Mouse (Mus musculus): ENCODE results near the gene Zbtb12.
"Not testable (repeated sequence)": the region's sequence is repeated elsewhere in the genome, so short reads cannot be mapped to it uniquely, and the experiment has no call there.

The Zbtb12 gene

DNA sequence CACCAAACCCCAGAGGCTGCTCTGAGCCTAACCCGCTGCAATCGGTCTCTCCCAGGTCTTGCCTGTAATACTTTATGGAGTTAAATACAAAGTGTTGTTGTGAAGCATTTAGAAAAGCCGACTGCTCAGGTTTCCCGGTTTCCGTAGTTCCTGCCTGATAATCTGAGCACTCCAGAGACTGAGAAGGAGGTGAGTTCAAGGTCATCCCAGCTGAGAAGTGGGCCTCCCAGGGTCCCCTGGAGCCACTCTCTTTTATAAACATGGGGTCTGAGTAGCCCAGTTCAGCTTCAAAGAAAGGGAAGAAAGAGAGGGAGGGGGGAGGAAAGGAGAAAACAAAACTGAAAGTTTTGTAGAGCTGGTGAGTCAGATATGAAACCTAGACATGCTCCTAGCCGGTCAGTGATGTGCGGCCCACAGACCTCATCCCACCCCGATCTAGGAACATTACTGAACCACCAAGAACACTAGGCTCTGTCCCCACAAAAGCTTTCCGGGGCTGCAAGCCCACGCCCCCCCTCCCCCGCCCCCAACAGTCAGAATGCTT, at the start of gene Zbtb12:
Gene Zbtb12, plus strand, starts transcription at position 148 of the 544 bp plus-strand sequence.
- in situ Hi-C loops (cut with MseI, MboI): no loop called here

DNA sequence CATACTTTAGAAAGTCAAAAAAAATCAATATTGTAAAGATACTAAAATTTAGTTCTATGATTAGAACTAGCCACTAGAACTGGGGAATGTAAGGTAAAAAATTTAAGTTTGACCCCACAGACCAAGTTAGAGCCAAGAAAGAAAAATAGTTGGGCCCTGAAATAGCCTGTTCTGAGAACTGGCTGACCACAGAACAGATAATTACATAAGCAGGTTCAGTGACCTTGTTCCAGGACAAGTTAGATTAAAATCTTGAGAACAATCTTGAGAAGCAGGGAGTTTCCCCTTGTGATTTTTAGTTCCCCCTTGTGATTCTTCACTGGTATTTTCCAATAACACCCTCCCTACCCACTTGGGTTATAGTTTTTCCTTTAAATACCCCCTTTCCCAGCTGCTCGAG, 48.5 kb upstream of the Zbtb12 start:
- in situ Hi-C loops (cut with MseI, MboI): not testable (repeated sequence)

DNA sequence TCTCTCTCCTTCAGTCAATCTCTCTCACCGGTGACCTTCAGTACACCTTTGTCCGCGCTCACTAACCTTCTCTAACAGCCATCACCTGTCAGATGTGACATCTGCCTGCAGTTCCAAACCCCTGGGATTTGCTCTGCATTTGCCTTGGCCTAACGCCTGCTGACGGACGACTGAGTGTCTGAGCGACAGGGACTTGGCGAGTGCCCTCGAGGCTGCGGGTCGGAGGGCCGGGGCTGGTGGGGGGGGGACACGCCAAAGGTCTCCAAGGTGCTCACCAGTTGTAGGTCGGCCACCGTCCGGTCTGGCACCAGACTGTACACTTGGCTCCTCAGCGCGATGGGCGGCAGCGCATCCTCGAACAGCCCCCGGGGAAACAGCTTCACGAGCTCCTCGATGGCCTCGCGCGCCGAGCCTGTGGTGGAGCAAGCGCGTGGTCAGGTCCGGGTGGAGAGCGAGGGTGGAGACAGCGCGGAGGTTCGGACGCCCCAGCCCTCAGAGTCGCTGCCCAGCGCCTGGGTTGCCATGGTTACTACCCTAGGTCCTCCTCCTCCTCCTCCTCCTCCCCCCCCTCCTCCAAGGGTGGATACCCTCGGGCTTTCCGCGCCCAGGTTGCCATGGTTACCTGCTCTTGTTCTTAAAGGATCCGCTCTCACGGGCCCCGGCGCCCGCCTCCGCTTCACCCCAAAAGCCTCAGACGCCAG, 43.0 kb upstream of the Zbtb12 start:
- in situ Hi-C loops (cut with MseI, MboI): no loop called here

DNA sequence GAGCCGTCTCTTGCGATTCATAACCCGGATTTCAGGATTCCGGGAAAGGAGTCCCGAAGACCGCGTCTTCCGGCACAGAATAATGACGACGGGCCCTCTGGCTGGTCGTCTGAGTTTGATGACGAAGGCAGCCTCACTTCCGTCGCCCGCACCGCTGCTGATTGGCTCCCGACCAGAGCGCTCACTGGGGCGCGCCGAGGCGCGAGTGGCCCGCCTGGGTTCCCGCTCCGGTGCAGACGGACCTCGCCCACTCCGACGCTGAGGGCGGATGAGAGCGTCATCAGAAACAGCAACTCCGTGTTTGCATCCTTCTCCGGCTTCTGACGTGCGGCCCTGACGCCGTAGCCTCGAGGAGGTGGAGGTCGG, 42.4 kb upstream of the Zbtb12 start, which contains the start of the genes Stk19 and Dxo:
Gene Stk19, minus strand, starts transcription at position 90 of the 366 bp plus-strand sequence.
Gene Dxo, plus strand, starts transcription at position 164 of the 366 bp plus-strand sequence.
- in situ Hi-C loops (cut with MseI, MboI): no loop called here

DNA sequence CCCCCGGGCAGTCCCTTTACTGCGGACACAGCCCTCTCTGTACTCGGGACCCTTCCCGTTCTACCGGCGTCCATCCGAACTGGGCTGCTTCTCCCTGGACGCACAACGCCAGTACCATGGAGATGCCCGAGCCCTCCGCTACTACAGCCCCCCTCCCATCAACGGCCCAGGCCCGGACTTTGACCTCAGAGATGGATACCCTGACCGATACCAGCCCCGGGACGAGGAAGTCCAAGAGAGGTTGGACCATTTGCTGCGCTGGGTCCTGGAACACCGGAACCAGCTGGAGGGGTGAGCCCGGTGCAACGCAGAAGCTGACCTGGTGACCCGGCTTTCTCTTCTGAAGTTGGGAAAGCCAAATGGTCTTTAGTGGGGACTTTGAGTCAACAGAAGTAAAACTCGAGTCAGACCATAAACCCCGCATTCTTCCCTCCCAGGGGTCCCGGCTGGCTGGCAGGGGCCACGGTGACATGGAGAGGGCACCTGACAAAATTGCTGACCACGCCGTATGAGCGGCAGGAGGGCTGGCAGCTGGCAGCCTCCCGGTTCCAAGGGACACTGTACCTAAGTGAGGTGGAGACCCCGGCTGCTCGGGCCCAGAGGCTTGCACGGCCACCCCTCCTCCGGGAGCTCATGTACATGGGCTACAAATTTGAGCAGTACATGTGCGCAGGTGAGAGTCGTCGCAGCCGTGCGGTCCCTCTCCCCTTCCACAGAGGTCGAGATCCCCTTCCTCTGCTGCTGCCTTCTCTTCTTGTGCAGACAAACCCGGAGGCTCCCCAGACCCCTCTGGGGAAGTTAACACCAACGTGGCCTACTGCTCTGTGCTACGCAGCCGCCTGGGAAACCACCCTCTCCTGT, 41.6 kb upstream of the Zbtb12 start:
- in situ Hi-C loops (cut with MseI, MboI): no loop called here

DNA sequence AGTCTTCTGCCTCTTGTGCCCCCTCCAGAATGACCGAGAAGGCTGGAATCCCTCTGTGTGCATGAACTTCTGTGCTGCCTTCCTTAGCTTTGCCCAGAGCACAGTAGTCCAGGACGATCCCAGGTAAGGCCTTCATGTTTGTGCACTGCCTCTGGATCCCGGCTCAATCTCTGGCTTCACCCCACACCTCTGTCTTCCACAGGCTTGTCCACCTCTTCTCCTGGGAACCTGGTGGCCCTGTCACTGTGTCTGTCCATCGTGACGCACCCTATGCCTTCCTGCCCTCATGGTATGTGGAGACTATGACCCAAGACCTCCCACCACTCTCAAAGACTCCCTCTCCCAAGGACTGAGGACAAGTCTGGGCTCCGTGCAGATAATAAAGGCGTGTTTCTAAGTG, 40.5 kb upstream of the Zbtb12 start:
- in situ Hi-C loops (cut with MseI, MboI): no loop called here

DNA sequence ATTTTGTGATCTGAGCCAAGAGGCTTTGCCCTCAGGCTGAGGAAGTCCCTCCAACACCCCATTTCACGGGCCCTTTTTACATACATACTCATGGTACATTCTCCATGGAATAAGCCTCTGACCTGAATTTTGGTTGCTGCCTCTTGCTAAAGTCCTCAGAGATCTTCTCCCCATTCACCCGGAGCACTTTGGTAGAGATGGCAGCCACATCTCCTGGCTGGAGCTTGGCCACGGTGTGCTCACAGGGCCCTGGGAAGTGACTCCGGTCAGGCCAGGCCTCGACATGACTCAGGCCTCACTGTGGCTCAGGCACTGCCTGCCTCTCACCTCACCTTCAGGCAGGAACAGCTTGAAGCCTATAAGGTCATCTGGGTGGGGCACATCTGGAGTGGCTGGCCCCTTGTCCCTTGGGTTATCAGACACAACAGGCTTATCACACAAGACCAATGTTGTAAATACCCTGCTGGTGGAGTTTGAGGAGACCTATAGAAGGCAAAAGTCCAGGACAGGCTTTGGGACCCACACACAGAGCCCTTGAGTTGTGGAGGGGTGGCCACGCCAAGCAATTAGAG, 38.5 kb upstream of the Zbtb12 start:
- in situ Hi-C loops (cut with MseI, MboI): no loop called here

DNA sequence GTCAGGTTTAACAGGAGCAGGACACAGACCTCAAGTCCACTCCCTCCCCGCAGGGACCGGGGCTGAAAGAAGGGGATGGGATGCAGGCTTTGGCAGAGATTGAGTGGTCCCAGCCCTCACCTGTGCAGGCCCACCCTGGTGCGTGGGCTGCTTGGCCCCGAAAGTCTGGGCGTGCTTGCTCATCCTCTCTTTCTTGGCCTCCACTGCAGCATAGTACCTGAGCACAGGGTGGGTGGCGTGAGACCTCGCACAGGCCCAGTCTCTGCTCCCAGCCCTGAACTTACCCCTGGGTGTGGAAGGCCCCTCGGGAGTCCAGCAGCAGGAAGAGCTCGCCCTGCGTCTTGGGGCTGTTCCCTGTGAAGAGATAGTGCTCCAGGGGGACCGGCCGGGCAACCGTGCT, 34.4 kb upstream of the Zbtb12 start:
- in situ Hi-C loops (cut with MseI, MboI): no loop called here

DNA sequence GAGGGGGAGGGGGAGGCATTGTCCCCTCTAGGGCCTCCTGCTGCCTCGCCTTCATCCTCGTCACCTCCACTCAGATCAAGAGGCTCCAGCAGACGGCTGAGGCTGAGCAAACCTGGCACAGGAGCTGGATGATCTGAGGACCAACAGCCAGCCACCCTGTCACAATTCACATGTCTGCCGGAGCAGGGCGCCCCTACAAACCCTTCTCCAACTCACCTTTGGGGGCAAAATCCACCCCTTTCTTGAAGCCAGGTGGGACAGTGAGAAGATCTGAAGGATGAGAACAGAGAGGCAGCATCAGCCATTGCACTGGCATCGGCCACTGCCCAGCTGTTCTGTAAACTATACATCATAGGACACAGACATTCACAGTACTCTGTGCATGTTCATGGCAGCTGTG, 32.1 kb upstream of the Zbtb12 start:
- in situ Hi-C loops (cut with MseI, MboI): no loop called here

DNA sequence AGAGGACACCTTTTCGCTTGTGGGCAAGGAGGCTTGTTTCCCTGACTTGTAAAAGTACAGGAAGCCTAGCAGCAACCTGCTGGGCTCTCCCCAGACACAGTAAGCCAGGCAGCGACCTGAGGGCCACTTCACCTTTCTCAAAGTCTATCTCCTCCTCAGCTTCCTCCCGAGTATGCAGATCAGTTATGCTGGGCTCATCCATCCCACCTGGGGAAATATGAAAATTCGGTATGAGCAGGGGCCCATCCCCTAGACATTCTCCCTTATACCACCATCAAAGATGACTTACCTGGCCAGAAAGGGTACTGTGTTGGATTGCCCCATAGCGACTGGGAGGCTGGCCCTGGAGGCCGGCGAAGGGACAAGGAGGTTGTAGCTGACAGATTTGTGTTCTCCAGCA, 31.7 kb upstream of the Zbtb12 start:
- in situ Hi-C loops (cut with MseI, MboI): no loop called here

DNA sequence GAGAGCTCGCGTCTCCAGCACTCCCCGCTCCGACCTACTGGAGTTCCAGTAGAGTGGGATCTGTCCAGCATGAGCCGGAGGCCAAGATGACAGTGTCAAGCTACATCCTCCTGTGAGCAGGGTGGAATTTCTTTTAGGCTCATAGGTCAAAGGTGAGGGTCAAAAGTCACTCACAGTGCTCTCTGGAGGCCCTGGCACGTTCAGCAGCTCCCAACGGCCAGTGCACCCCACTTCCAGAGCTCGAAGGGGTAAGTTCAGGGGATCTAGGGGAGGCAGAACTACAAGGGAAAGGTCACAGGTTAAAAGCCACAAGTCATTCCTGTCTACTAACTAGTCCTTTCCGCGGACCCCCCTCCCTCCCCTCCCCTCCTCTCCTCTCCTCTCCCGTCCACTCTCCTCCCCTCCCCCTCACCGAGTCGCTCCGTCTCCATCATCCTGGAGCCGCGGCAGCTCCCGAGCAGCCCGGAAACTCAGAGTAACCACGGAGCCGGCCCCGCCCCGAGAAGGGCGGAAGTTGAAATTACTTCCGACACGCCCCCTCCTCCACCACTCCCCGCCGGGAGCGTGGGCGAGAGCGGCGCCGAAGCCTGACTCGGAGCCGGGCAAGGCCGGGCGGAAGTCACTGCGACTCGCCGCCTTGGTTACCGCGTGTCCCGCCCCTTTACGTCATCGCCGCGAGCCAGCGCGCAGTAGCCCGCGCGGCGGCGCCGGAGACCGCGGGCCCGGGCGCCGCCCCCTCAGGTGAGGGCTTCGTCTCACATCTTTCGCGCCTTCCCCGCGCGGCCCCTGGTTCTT, 29.4 kb upstream of the Zbtb12 start, which contains the start of the genes Skiv2l and Nelfe:
Gene Skiv2l, minus strand, starts transcription at position 489 of the 795 bp plus-strand sequence.
Gene Nelfe, plus strand, starts transcription at position 670 of the 795 bp plus-strand sequence.
- in situ Hi-C loops (cut with MseI, MboI): no loop called here

DNA sequence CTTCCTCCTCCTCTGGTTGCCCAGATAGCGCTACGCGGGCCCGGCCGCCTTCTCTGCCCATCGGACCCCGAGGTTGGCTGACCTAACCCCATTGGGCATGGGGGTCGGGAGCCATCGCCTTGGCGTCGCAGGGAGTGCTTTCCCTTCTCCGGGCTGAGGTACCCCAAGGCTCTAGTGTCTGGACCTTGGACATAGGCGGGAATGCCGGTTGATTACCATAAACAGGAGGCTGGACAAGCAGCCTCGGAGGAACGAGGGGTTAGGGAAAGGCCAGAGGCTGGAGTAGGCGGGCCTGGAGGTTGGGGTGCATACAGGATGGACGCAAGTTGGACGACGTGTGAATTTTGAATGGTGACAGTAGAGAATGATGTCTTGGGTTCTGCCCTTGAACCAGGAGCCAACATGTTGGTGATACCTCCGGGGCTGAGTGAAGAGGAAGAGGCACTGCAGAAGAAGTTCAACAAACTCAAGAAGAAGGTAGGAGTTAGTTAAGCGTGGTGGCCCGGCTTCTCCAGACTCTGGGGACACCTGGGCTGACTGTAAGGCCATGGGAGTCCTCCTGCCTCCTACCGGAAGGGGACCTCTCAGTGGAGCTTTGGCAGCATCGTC, 28.7 kb upstream of the Zbtb12 start:
- in situ Hi-C loops (cut with MseI, MboI): no loop called here

DNA sequence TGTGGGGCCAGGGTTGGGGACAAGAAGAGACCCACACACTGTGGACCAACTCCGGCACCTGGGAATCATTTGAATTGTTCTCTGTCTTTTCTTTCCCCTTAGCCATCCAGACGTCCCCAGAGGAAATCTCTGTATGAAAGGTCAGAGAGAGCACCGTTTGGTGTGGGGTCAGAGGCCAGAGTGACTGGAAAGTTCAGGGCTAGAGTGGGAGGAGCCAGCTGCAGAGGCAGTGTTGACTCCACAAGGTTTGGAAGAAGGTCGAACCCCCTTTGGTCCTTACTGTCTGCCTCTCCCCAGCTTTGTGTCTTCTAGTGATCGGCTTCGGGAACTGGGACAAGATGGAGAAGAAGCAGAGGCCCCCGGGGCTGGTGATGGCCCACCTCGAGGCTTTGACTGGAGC, 25.8 kb upstream of the Zbtb12 start:
- in situ Hi-C loops (cut with MseI, MboI): no loop called here

DNA sequence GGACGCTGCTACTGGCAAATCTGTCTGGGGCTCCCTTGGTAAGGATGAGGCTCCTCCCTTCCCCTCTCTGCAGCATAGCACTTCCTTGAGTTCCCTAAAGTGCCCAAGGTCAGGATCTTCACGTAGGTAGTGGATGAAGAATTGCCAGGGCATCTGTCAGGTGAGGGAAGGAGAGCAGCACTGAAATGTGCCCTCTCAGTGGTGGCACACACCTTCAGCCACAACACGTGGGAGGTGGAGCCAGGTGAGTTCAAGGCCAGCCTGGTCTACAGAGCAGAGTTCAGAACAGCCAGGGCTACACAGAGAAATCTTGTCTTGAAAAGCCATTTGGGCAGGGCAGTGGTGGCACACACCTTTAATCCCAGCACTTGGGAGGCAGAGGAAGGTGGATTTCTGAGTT, 24.5 kb upstream of the Zbtb12 start:
- in situ Hi-C loops (cut with MseI, MboI): no loop called here

DNA sequence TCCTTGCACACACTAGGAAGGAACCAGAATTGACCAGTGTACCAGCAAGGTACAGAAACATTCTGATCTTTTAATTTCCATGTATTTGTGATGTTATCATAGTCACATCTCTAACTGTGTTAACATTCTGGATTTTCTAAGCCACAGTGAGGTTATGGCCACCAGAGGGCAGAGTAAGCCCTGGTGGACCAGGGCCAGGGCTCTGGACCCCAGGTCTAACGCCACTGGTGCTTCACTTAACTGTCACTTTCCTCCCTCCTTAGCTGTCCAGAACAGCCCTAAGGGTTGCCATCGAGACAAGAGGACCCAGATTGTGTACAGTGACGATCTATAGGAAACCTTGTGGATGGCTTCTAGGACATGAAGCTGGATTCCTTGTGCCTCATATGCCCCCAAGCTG, 23.5 kb upstream of the Zbtb12 start:
- in situ Hi-C loops (cut with MseI, MboI): no loop called here

DNA sequence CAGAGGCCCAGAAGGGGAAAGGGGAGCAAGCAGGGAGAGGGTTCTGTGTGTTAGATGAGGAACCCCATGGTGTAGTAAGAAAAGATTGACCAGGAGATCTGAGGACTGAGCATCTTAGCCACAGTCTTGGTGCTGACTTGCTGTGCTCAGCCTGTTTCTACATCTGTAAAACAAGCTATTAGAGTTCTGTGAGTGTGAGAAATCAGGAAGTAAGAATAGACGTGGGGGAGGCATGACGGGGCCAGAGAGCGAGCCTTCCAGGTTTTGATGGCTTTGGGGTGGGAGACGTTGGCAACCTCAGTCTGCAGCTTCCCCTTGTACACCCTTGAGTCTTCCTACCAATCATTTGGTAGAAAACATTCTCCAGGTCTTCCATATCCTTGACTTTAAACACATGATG, 20.6 kb upstream of the Zbtb12 start:
- in situ Hi-C loops (cut with MseI, MboI): no loop called here

DNA sequence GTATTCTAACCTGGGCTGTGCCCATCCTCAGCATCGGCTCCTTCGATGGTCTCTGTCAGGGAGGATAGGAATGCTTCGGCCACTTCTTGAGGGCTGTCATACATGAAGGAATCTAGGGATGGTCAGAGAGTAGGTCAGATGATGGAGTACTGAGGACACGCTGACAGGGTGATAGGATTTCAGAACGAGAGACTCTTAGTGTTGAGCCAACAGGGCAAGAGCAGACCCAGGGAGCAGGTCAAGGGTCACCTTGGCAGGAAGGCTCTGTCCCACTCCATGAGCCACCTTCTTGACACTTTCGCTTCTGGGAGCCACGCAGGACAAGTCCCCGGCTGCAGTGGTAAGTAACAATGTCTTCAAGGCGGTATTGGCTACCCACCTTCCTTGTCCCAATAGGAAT, 18.8 kb upstream of the Zbtb12 start:
- in situ Hi-C loops (cut with MseI, MboI): no loop called here

DNA sequence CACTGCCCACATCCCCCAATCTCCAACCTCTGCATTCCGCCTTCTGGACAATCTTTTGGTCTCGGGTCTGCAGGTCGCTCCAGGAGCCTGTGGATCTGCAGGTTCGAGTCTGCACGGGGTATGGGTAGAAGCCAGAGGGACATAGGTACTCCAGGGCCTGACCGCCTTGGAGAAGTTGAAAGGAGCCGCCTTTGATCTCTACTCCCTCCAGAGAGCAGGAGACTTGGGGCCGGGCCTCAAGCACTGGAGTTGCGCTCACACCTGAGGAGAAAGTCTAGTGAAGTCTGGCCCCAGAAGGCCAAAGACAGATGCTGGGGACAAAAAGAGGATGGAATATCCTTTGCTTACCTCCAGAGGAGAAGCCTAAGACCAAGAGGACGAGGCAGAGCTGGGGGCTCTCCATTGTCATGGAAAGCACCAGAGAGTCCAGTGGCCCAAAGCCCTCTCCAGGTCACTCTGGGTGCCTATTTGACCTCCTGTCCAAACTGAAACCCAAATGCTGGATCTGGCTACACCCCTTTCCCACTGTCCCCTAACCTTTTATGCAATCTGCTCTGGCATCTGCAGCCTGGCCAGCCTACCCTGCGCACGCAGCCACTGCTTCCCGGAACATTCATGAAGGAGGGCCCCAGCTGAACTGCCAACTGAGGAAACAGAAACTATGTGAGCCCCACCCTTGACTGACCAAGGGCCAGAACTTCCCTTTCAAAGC, 17.4 kb upstream of the Zbtb12 start:
- in situ Hi-C loops (cut with MseI, MboI): no loop called here

DNA sequence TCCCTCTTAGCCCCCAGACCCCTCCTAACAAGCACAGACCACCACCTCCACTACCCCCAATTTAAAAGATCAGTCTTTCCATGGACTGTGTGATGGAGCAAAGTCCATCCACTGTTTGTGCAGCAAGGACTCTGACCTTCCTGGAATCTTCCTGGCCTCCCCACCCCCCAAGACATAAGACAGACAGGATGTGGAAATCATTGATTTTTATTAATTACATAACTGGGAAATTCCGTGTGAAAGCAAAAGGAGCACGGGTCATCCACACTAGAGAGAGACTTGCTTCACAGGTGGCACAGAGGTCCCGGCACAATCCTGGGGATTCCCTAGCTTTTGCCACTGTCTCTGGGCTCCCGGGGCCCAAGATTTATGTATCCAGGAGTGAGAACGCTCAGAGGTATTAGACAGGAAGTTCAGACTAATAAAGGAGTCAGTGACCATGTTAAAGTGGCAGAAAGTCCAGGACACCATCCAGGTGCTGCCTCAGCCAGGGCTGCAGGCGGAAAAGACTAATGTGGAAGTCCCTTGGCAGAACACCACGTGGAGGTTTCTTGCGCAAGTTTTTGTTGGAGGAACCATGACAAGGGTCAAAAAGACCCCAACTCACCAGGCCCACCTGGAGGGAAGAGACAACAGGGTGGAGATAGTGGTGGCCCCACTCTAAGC, 16.7 kb upstream of the Zbtb12 start, which contains the start of gene Cfb:
Gene Cfb, minus strand, starts transcription at position 103 of the 666 bp plus-strand sequence.
- in situ Hi-C loops (cut with MseI, MboI): no loop called here

DNA sequence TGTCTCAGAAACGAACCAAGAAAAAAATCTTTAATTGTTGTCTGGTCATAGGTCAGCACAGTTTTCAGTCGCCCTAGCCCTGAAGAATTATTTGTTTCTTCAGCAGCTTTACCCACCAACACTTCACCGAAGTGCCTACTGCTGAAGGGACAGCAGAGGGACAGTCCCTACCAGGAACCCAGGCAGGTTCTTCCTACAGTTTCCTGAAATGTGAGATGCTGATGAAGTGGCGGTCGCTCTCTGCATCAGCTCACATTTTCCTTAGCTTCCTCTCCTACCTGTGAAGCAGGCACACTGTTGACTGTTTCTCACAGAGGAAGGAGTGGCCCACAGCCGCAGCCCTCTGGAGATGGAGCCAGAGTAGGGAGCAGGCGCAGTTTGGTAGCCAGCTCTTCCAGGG, 13.3 kb upstream of the Zbtb12 start:
- in situ Hi-C loops (cut with MseI, MboI): no loop called here
